Mouse (Mus musculus) spleen, adult 2 months (tissue): ENCODE measurements at regions not wholly inside any gene's neighbourhood (a gene's known extent, or its start where the extent isn't known, plus 50 kb on each side); places are given as distances from the start of the nearest gene placed in this dataset.

Source experiments
- DNase-seq, 2 experiments: peaks; one replicate each; pipeline versions ENCODE4 v3.0.0 to v3.0.0-alpha.2; 2012 to 2021; ENCODE audit warnings: low spot score in 2 of 2, low read depth in 1 of 2
- H3K27ac ChIP-seq: fragments of 200-500 bp; 2 replicates; pipeline ENCODE4 v1.5.1; 2012; ENCODE audit warnings: low read length, inconsistent platforms; ENCODE audit not compliant: insufficient read depth
- H3K27me3 ChIP-seq: fragments of 200-500 bp; 2 replicates; pipeline ENCODE4 v1.6.1; 2012; ENCODE audit warnings: mild to moderate bottlenecking, moderate library complexity, low read length, inconsistent platforms; ENCODE audit not compliant: control insufficient read depth, insufficient read depth
- H3K36me3 ChIP-seq: fragments of 200-500 bp; 2 replicates; pipeline ENCODE4 v1.6.1; 2012; ENCODE audit warnings: mild to moderate bottlenecking, low read length, inconsistent platforms; ENCODE audit not compliant: control insufficient read depth, insufficient read depth
- H3K4me1 ChIP-seq: fragments of 200-500 bp; 2 replicates; pipeline ENCODE4 v1.6.1; 2011; ENCODE audit warnings: inconsistent platforms; ENCODE audit not compliant: control insufficient read depth, insufficient read depth, insufficient read length
- H3K4me3 ChIP-seq: fragments of 200-500 bp; 2 replicates; pipeline ENCODE4 v1.5.1; 2011; ENCODE audit warnings: mild to moderate bottlenecking, inconsistent platforms; ENCODE audit not compliant: insufficient read depth, insufficient read length; ENCODE audit errors: extremely low read depth
- CTCF ChIP-seq: fragments of 200-500 bp; IDR thresholded peaks from 2 replicates; pipeline ENCODE4 v1.5.1; 2011; ENCODE audit warnings: mild to moderate bottlenecking, inconsistent platforms; ENCODE audit not compliant: insufficient read depth, insufficient read length, insufficient replicate concordance; ENCODE audit errors: extremely low read depth
- POLR2A ChIP-seq: fragments of 200-500 bp; IDR thresholded peaks from 2 replicates; pipeline ENCODE4 v1.6.1; 2011; ENCODE audit warnings: low read depth, low read length, inconsistent platforms
- WGBS: fragments of 180-500 bp; shearing (Covaris S2); methylation state at CpG from one replicate; pipeline ENCODE4 v1.1.7; 2018; 5-methylcytosine and 5-hydroxymethylcytosine counted together

- Histone ChIP-seq H3K27ac (no peak overlapping the region), H3K4me3 (no peak overlapping the region), H3K27me3 (no peaks in the 10 kb centered on the region), H3K36me3 (no peaks in the 10 kb centered on the region), H3K4me1 (no peaks in the 10 kb centered on the region)
- WGBS: 20% methylated on average over 3 of the region's 3 CpGs
- TF ChIP-seq POLR2A: no peak
- no peak for TF ChIP-seq CTCF
- no peak for DNase-seq
These were observed 938.3 kb upstream of the 2610301B20Rik start for GRCm38 (mm10) chr4:9935949-9936348.

- H3K27ac ChIP-seq: no peak overlapping the region
- TF ChIP-seq CTCF (no peak), POLR2A (no peak)
- WGBS: 83% methylated on average over 4 of the region's 4 CpGs
These were observed 922.9 kb upstream of the 2610301B20Rik start for GRCm38 (mm10) chr4:9951441-9951840.

GRCm38 (mm10) chr4:9974631-9975030 lies 899.7 kb upstream of the 2610301B20Rik start:
- no peak for TF ChIP-seq POLR2A
- TF ChIP-seq CTCF: no peak
- Histone ChIP-seq H3K36me3 (no peaks in the 10 kb centered on the region), H3K4me3 (no peak overlapping the region), H3K27me3 (no peaks in the 10 kb centered on the region), H3K4me1 (no peaks in the 10 kb centered on the region), H3K27ac (no peak overlapping the region)
- no peak for DNase-seq

More at GRCm38 (mm10) chr4:9951441-9951840, 922.9 kb upstream of the 2610301B20Rik start:
- no peaks in the 10 kb centered on the region for H3K27me3 ChIP-seq
- no peaks in the 10 kb centered on the region for H3K36me3 ChIP-seq
- H3K4me3 ChIP-seq: no peak overlapping the region
- no peak for DNase-seq
- no peaks in the 10 kb centered on the region for H3K4me1 ChIP-seq

GRCm38 (mm10) chr4:9981354-9982040 lies 892.8 kb upstream of the 2610301B20Rik start:
- 85% methylated on average over 3 of the region's 3 CpGs for WGBS
- no peak for DNase-seq
- TF ChIP-seq CTCF: no peak
- no peak for TF ChIP-seq POLR2A

DNA sequence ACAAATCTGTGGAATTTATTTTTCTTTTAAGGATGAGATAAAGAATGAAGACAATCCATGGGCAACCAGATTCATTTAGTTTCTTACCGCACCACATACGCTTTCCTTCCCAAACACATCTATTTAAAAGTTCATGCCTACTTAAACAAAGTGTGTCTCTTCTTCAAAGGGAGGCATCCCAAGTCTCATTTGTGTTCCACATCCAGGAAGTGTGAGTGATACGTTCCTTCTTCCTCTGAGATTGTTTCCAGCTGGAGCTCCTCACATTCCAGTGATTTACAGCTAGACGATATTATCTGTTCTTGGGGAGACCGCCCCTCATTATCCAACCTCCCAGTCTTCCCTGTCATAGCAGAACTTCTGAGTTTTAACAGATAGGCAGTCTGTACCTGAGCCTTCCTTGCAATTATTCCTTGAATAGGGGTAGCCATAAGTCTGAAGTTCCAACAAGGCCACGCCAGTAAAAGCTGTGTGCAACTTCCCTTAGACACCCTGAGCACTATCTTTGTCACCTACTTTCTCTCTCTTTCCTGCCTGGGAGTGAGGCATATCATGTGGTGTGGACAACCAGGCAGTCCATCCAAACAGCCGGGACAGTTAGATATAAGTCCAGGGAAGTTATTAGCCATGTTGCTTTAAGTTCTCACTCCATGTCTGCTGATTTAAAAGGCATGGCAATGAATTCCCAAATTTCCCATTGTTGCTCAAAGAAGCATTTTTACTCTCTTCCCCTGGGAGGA lies 891.3 kb upstream of the 2610301B20Rik start:
- TF ChIP-seq CTCF: no peak
- no peak for TF ChIP-seq POLR2A
- DNase-seq: no peak
- 87% methylated on average over 7 of the region's 7 CpGs for WGBS

More at GRCm38 (mm10) chr4:9981354-9982040, 892.8 kb upstream of the 2610301B20Rik start:
- no peak overlapping the region for H3K4me3 ChIP-seq
- no peaks in the 10 kb centered on the region for H3K27me3 ChIP-seq
- no peak overlapping the region for H3K27ac ChIP-seq
- no peaks in the 10 kb centered on the region for H3K36me3 ChIP-seq
- H3K4me1 ChIP-seq: no peaks in the 10 kb centered on the region

DNA sequence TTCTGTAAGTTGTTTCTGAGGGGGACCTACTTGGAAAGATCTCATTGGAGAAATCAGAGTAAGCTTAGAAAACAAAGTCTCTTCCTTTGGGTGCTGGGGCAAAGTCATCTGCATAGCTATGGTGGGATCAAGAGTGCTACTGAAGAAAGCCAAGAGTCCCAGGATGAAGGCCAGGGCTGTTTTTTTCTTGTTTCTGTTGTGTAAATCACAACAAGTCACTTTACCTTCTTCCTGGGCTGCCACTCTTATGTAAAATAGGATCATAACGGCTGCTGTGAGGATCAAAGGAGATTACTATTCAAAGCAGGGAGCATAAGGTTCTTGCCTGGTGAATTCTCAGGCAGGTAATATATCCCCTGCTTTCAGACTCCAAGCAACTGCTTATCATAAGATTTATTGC lies 880.4 kb upstream of the 2610301B20Rik start:
- TF ChIP-seq CTCF (no peak), POLR2A (no peak)
- no peak overlapping the region for H3K27ac ChIP-seq
- DNase-seq: no peak
- H3K27me3 ChIP-seq: no peaks in the 10 kb centered on the region
- no peak overlapping the region for H3K4me3 ChIP-seq
- H3K4me1 ChIP-seq: no peaks in the 10 kb centered on the region
- no peaks in the 10 kb centered on the region for H3K36me3 ChIP-seq
- WGBS: 63% methylated on average over 1 of the region's 1 CpGs

More for the DNA sequence above, 891.3 kb upstream of the 2610301B20Rik start:
- Histone ChIP-seq H3K4me1 (no peaks in the 10 kb centered on the region), H3K27me3 (no peaks in the 10 kb centered on the region), H3K4me3 (no peak overlapping the region), H3K27ac (no peak overlapping the region), H3K36me3 (no peaks in the 10 kb centered on the region)

- no peaks in the 10 kb centered on the region for H3K27me3 ChIP-seq
- no peak for DNase-seq
- WGBS: 74% methylated on average over 1 of the region's 1 CpGs
- H3K4me3 ChIP-seq: no peak overlapping the region
- TF ChIP-seq POLR2A: no peak
- no peak for TF ChIP-seq CTCF
- H3K36me3 ChIP-seq: no peaks in the 10 kb centered on the region
- no peak overlapping the region for H3K27ac ChIP-seq
- no peaks in the 10 kb centered on the region for H3K4me1 ChIP-seq
These were observed 879.8 kb upstream of the 2610301B20Rik start for GRCm38 (mm10) chr4:9994466-9994865.
